Mouse (Mus musculus) gonadal fat pad, adult 2 months (tissue): ENCODE data around the gene Fbxw7. TPM values are rescaled to one million over a fixed set of nuclear protein-coding genes. Genes with fewer than 3 reads are reported as not detected.

Source experiments
- DNase-seq: peaks from one replicate; pipeline ENCODE4 v3.0.0-alpha.2; 2012; ENCODE audit warnings: low read depth
- polyA plus RNA-seq: library from polyadenylated mRNA; depleted of rRNA; stranded (reverse); fragments of >200 nt; gene quantifications from 2 replicates; pipeline ENCODE4 v1.2.3, GENCODE M21; 2012

Fbxw7 gene
- polyA plus RNA-seq, 1 experiment: 4.9 TPM

DNA sequence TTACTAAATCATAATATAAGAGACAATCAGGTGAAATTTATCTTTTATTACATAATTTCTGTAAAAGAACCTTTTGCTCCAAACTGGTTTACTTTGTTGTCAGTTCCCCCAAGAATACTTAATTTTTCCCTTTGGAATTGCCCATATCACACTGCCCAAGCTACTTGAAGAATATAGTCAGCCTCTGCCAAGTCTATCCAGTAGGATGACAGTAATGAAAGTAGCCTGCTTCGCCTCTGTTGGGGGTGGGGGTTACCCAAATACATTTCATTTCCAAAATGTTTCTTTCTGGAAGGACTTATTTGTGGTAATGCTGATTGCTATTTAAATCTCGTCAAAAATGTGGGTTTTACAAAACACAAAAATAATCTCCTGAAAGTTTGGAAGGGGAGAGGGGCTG lies 136.6 kb downstream of the Fbxw7 start:
- DNase-seq: no peak

DNA sequence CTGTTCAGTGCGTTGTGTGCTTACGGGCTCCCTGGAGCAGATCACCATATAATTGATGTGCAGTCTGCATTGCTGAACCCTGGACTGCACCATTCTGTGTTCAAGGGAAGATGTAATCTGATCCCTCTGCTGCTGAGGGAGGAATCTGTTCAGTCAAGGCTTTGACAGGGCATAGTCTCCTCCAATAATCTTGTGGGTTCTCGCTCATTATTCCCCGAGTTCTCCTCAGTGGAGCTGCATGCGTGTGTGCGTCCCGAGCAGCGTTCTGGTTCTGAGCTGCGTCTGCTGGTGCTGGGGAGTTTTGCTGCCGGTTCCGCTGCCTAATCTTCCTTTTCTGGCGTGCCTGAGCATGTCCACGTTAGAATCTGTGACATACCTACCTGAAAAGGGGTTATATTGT lies 137.1 kb downstream of the Fbxw7 start:
- DNase-seq: peak; percentile 23

DNA sequence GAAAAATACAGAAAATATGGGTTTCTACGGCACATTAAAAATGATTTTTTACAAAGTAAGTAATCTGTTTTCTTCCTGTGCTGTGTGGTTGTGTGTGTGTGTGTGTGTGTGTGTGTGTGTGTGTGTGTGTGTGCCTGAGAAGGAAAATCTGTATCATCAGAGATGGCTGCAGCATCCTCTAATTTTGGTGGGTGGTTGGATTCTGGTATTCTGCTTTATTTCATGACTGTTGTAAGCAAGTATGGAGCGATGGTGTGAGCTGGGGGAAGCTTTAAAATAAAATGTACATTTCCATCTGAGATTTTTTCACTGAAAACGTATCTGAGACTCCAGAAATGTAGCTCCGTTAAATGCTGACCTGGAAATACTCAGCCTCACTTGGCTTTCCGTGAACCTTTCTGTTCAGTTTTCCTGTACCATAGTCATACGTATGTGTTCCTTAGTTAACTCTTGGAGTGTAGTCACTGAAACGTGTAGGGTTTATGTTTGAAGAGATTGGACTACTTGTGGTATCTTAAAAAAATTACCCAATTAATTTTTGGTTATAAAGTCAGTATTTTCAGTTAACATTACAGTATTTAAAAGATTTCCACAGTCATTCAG lies 137.6 kb downstream of the Fbxw7 start:
- no peak for DNase-seq

DNA sequence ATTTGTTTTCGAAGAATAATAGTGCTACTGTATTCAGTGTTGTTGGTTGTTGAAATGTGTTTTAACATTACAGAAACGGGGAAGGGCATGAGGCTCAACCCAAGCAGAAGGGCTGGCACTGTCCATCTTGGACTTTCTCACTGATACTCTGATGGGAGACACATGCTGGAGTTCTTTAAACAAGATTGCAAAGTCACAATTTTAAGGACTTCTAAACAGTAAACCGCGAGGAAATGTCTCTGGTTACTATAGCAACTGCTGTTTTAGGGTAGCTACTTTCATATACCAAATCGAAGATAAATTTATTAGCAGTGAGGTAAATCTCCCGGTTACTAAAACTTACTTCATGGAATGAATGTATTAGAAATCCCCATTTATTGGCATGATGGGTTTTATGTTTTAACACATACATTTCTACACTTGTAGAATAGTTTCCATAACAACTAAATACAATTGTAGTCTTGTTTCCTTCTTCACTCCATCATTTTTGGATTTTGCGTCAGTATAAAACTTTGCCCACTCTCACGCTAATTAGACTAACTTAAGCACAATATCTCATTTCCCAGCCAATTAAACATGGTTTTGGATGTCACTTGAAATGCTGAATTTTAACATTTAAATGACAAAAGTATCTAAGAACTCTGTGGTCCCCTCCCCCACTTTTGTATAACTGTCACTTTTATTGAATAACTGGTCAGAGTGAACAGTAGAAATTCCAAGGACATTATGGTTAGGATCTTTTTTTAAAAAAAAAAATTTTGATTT lies 140.1 kb downstream of the Fbxw7 start:
- no peak for DNase-seq

DNA sequence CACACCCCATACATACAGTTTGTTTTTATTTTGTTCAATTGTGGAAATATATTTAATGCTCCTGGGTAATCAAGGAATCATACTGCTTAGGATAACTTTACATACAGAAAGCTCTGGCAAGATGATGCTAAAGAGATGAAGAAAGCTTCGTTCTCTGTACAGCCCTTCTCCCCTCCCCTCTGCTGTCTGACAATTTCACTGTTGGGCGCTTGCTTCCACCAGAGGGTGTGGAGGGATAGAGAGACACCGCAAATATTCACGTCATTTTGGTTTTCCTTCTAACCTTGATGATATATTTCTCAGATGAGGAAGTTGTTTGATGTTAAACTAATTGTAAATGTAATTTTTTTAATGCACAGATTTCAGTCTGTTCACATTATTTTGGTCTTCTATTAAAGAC lies 140.8 kb downstream of the Fbxw7 start:
- no peak for DNase-seq

DNA sequence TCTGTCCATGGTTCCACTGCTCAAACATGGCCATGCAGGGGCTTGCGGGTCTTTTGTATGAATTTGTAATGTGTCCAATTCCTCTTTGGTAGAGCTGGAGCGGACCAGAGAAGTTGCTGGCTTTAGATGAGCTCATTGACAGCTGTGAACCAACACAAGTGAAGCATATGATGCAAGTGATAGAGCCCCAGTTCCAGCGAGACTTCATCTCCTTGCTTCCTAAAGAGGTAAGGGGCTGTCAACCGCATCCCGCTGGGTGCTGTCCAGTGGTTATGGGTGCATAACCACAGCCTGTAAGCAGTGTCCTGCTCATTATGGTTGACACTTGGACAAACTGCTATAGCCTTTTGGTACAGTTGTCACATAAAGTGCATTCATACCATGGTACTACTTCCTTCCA lies 150.1 kb downstream of the Fbxw7 start:
- DNase-seq: no peak

DNA sequence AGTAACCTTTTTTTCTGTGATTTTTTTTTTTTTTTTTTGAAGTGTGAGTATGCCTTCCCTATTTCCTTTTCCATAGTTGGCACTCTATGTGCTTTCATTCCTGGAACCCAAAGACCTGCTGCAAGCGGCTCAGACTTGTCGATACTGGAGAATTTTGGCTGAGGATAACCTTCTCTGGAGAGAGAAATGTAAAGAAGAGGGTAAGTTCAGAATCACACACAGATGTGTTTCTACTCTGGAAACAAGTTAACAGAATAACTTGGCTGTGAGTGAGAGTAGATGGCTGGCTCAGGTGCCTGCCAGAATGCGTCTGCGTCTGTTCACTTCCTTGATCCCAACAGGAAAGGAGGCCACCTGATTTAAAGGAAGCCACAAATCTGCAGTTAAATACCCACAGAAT lies 152.3 kb downstream of the Fbxw7 start:
- peak; percentile 46 for DNase-seq

DNA sequence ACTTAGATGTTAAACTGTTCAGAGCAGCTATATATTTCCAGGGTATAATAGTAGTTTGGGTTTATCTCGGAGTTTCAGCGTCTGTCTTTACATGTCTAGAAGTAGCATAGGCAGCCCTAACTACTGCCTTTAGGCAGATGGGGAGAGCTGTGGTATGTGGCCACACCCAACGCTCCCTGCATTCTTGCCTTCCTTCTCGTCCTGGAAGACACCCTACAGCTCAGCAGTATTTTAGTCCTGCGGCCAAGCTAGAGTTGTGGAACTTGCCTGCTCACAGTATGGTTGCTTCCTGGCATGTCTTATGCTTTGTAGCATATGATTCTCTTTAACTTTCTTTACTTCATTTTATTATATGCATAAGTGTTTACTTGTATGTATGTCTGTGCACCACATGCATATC lies 156.5 kb downstream of the Fbxw7 start:
- no peak for DNase-seq

DNA sequence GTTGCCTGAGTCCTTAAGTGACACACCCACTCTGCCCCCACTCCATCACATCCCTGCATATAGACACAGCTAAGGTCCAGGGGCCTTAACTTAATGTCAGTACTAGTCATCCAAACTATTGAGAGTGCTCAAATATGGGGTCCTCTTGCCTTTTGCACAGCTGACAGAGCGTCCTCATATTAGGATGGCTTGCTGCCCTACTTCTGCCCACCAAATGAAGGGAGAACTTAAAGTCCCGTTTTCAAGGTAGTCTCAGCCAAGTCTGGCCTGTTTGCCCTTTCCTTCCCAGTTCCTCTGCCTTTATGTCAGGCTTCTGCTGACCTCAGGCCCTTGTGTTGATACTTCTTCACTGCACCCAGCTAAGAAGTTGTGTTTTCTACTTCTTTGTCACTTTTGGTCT lies 157.8 kb downstream of the Fbxw7 start:
- DNase-seq: no peak

DNA sequence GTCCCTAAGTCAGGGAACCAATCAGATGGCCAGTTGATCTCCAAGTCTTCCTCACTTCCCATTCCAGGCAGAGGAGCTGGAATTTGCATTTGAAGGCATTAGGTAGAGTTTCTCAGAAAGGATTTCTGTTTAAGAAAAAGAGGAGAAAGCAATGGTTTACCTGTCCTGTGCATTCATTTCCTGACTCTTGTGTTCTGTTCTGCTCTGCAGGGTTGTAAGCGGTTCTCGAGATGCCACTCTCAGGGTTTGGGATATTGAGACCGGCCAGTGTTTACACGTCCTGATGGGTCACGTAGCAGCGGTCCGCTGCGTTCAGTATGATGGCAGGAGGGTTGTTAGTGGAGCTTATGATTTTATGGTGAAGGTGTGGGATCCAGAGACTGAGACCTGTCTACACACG lies 159.1 kb downstream of the Fbxw7 start:
- DNase-seq: no peak

DNA sequence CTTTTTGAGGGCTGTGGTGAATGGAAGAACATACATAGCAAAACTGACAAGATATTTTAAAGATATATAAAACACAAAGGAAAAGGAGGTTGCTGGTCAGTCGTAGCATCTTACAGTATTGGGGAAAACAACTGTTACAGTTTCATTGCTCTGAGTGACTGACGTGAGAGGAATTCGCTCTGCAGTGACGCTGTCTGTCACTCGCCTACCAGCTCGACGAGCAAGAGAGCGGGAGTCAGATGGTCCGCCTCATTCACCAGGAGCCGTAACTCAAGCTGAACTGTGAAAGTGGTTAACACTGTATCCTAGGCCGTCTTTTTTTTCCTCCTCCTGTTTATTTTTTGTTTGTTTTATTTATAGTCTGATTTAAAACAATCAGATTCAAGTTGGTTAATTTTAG lies 163.6 kb downstream of the Fbxw7 start:
- no peak for DNase-seq

DNA sequence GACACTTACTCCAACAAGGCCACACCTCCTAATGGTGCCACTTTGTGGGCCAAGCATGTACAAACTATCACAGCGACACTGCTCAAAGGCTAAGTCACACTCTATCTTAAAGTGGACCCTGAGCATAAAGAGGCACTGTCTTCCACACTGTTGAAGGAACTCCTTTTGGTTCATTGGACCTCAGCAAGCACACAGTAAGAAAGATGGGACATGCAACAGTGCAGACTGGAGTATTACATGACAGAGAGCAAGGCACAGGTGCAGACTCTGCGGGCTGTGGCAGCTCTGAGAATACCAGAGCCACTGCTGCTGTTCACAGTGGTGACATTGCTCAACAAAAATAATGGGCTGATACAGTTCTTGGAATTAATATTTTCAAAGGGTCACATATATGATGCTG lies 165.1 kb downstream of the Fbxw7 start:
- DNase-seq: no peak

DNA sequence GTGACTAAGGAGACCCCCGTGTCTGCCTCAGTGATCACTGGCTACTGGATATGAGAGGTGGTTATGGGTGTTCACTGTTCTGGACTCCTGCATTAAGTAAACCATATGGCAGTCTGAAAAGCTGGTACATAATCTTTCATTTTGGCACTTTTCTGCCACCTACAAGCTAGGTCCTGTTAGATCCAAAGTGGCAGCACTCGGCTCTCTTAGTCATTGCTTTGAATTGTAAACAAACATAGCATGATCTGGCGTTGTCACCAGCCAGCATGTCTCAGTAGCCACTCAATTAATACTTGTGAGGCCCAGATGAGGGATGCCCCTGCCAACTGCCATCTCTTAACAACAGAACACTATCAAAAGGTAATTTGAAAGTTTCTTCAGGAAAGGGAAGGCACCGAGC lies 167.6 kb downstream of the Fbxw7 start:
- no peak for DNase-seq

DNA sequence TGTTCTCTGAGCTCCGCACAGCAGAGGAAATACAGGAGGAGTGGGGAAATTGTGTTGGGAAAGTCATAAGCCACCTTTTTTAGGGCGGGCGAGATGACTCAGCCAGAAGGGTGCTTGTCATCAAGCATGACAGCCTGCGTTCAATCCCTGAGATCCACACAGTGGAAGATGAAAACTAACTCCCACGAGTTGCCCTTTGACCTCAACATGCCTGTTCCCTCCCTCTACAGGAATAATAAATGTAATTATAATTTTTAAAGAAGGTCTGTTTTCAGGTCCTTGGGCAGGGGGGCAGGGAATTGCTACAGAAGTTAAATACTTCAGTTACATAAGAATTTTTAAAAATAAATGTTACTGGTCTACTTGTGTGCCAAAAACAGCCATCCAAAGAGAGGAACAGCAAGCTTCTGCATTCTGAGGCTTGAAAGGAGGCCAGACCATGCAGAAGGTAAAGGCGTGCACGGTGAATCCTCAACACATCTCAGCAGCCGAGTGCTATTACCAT lies 170.1 kb downstream of the Fbxw7 start:
- DNase-seq: no peak

DNA sequence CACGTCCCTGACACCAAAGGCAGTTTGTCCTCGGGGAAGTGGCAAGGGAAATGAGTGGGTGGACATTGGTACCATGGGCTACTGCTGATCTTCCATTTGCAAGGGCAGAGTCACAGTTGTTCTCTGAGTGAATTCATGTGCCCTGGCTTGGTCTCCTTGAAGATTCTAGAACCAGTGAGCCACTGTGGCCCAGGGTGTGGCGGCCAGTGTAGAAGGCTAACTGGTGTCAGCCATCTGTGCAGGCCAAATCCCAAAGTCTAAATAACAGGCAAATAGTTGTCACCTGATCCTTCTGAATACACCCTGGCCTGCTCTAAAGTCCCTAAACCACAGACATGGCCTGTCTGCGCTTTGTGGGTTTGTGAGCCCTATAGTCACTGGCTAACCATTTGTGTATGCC lies 173.8 kb downstream of the Fbxw7 start:
- no peak for DNase-seq

DNA sequence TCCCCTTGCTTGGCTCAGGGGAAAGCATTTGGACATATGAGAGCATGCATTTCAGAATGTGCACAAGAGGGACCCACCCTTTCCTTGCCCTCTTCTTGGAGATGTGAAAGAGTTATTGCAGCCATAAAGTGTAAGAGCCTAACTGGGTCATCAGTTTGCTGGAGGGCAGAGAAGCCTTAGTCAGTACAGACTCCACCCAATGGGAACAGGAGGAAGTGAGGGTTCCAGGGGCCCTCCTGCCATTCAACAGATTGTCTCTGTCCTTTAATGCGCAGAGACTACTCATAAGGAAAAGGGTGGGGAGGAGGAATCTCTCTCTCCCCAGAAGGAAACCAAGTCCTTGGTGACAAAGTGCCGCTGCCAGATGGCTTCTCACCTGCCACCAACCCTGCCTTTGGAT lies 190.2 kb downstream of the Fbxw7 start:
- no peak for DNase-seq

DNA sequence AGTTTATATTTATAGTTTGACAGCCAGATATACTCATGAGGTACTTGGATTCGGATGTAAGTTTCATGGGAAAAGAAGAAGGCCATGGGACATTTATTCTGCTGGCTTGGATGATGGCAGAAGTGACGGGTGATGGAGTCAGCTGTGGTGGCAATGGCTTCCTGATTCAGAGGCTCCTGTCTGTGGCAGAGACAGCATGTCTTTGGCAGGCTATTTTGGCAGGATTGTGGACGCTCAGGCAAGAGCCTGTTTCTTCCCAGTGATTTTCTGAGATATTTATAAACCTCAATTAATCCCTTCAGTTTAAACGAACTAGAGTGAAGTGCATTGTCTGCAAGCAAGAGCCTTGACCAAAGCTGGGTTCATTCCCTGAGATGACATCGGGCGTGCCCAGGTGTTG lies 197.8 kb downstream of the Fbxw7 start:
- DNase-seq: no peak

DNA sequence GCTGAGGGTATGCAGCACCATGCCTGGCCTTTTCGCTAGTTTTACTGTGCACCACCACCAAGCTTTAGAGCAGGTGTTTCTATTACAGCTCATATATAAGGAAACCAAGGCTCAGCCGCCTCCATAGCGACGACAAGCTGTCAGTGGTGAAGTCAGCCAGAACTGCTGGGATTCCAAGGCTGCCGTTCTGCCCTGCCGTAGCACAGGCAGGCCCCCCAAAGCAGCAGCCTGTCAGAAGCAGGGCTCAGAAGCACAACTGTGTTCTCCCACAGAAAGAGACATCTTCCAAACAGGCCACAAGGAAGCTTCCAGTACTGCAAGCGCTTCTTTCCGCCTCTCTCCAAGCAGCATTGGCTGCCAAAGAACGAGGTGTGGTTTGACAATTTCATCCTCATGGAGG lies 200.6 kb downstream of the Fbxw7 start:
- no peak for DNase-seq

DNA sequence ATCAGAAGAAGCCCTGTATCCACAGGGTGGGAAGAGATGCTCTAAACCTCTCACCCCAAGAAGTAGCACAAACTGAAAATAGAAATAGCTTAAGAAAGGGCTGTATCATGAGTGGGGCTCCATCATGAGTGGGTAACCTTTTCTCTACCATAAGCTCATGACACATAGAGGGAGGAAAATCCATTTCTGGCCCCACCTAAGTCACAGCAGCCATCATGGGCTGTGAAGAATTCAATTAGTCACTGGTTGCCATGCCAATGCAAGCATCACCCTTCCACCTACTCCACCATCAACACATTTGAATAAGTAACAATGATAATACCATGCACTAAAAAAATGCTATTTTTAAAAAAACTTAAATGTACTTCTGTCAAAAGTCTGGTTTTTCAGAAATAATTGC lies 205.1 kb downstream of the Fbxw7 start:
- DNase-seq: no peak

DNA sequence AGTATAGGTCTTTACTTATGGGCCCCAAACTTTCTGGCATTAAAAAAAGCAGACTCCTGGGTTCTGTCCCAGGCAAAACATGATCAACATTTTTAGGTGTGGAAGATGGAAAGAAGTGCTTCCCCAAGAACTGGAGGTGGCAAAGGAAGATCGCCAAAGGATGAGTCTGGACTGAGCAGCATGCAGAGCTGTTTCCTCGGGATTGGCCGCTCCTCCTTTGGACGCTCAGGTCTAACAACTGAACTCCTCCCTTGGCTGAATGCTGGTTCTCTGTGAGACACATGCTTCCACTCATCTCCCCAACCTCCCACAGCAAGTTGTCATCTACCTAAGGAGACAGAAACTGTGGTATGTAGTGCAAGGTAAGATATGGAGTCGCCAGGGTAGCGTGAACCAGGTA lies 206.7 kb downstream of the Fbxw7 start:
- DNase-seq: no peak

DNA sequence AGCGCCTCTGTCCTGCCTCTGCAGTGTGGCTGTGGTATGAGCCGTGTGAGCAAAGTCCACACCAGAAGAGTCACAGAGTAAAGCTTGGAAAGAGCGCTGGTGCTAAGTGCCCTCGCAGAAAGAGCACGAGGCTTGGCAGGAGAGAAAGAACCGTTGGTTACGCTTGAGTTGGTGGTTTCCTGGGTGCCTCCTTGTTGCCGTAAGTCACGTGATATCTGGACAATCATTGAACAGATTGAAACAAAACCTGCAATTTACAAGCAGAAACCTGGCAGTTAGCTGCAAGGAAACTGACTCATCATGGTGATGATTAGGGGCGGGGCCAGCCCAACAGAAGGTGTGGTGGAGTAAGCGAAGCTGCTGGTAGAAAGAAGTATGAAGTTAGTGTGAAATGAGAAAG lies 207.7 kb downstream of the Fbxw7 start:
- no peak for DNase-seq

DNA sequence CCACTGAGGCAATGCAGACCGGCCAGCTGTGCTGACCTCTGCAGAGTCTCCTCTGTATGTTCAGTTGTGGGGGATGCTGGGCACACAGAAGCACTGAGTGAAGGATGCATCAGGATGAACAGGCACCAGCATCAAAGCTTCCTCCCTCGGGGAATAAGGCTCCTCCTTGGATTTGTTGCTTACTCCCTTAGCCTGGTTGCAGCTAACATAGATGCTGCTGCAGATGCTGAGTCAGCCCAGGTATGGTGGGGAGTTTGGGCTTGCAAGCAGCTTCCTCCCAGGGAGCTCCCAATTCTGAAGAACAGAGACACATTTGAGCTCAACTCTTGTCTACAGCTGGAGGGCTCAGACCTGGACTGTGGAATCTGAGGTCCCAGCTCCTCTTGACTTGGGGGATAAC lies 209.2 kb downstream of the Fbxw7 start:
- DNase-seq: no peak

DNA sequence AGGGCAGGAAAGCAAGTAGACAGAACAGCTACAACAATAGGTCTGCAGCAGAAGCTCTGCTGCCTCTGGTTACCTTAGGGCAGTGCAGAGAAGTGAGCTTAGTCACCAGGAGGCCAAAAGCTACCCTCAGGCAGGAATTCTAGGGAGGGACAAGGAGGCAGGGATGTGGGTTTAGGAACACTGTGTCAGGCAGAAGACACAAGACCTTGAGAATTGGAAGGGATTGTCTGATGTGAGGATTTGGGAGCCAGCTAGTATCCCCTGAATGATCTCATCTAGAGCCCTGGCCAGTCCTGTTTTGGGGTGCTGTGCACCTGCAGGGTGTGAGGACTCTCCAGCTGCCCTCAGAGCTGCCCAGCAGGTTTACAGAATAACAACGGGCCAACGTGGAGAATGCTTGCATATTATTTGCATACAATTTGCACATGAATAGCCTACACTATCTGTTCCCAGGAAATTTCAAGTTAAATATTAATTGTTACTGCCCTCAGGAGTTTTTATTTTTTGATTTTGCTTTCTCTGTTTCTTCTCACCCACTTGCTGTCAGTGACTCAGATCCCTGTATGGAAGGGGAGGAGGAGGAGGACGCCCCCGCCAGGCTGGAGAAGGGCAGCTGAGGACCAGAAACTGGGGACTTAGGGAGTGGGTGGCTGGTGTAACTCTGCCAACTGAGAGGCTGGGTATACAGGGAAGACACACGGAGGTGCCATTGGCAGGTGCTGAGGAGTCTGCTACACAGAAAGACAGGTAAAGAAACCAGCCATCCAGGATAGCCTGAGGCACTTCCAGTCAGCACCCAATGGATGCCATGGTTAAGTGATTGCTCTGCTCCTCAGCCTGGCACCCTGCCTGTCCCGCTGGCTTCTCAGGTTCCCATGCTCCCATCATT lies 210.0 kb downstream of the Fbxw7 start:
- DNase-seq: no peak
